Mouse (Mus musculus): ENCODE results near the gene Vmn2r3. TPM values are rescaled to one million over a fixed set of nuclear protein-coding genes. Genes with fewer than 3 reads are reported as not detected.

Vmn2r3 gene
- polyA plus RNA-seq, 1 experiment from 2014 or later = not detected

Other genes starting within 250 kb of the Vmn2r3 start
- 0.07 and 0.14 TPM in 2 replicates for gene Vmn2r1, start 208.2 kb downstream of the Vmn2r3 start, polyA plus RNA-seq (2016; fragmentation: Nextera tagmentation; extraction: Ambion mirVana)
- not detected in 2 replicates for gene Vmn2r2, start 147.8 kb downstream of the Vmn2r3 start, polyA plus RNA-seq (2016; fragmentation: Nextera tagmentation; extraction: Ambion mirVana)
- not detected in 2 replicates for gene Vmn2r4, start 125.7 kb upstream of the Vmn2r3 start, polyA plus RNA-seq (2016; fragmentation: Nextera tagmentation; extraction: Ambion mirVana)
- not detected in 2 replicates for gene Vmn2r5, start 220.1 kb upstream of the Vmn2r3 start, polyA plus RNA-seq (2016; fragmentation: Nextera tagmentation; extraction: Ambion mirVana)